Mouse (Mus musculus): ENCODE measurements at regions not wholly inside any gene's neighbourhood (a gene's known extent, or its start where the extent isn't known, plus 50 kb on each side); places are given as distances from the start of the nearest gene placed in this dataset.
"Not testable (repeated sequence)": the region's sequence is repeated elsewhere in the genome, so short reads cannot be mapped to it uniquely, and the experiment has no call there.

- no peak for DNase-seq (ENCODE audit: low spot score in 2 of 2)
These were observed 754.6 kb upstream of the Intu start for GRCm38 (mm10) chr3:39776278-39777039.

- no peak for DNase-seq (ENCODE audit: low spot score in 2 of 2)
These were observed 751.3 kb upstream of the Intu start for GRCm38 (mm10) chr3:39779690-39780218.

GRCm38 (mm10) chr3:39780270-39780669 is 750.8 kb upstream of the Intu start:
- DNase-seq (ENCODE audit: low spot score in 2 of 2) = no peak

- no peak for DNase-seq (ENCODE audit: low spot score in 2 of 2)
These were observed 746.2 kb upstream of the Intu start for GRCm38 (mm10) chr3:39784901-39785300.

GRCm38 (mm10) chr3:39809586-39809985 is 721.5 kb upstream of the Intu start:
- no peak for DNase-seq (ENCODE audit: low spot score in 2 of 2)

- peak; percentile 72 to 74 for DNase-seq (ENCODE audit: low spot score in 2 of 2)
These were observed 716.3 kb upstream of the Intu start for GRCm38 (mm10) chr3:39814814-39815213.

GRCm38 (mm10) chr3:39830488-39831056 is 700.5 kb upstream of the Intu start:
- DNase-seq (ENCODE audit: low spot score in 2 of 2) = no peak

GRCm38 (mm10) chr3:39838377-39839145 is 692.5 kb upstream of the Intu start:
- no peak for DNase-seq (ENCODE audit: low spot score in 2 of 2)

- peak in 1 of 2 experiments; percentile 13 for DNase-seq (ENCODE audit: low spot score in 2 of 2)
These were observed 690.1 kb upstream of the Intu start for GRCm38 (mm10) chr3:39840946-39841345.

GRCm38 (mm10) chr3:39845123-39845522 is 686.0 kb upstream of the Intu start:
- no peak for DNase-seq (ENCODE audit: low spot score in 2 of 2)

- no peak for DNase-seq (ENCODE audit: low spot score in 2 of 2)
These were observed 682.3 kb upstream of the Intu start for GRCm38 (mm10) chr3:39848829-39849228.

GRCm38 (mm10) chr3:39857214-39857839 is 673.8 kb upstream of the Intu start:
- DNase-seq (ENCODE audit: low spot score in 2 of 2) = no peak

GRCm38 (mm10) chr3:39876046-39876445 is 655.0 kb upstream of the Intu start:
- not testable (repeated sequence) for DNase-seq (ENCODE audit: low spot score in 2 of 2)

GRCm38 (mm10) chr3:39884370-39884769 is 646.7 kb upstream of the Intu start:
- DNase-seq (ENCODE audit: low spot score in 2 of 2) = no peak

- DNase-seq (ENCODE audit: low spot score in 2 of 2) = no peak
These were observed 642.7 kb upstream of the Intu start for GRCm38 (mm10) chr3:39888376-39888775.

GRCm38 (mm10) chr3:39889222-39889621 is 641.9 kb upstream of the Intu start:
- DNase-seq (ENCODE audit: low spot score in 2 of 2) = no peak

- DNase-seq (ENCODE audit: low spot score in 2 of 2) = no peak
These were observed 632.1 kb upstream of the Intu start for GRCm38 (mm10) chr3:39898961-39899360.

GRCm38 (mm10) chr3:39900207-39900606 is 630.9 kb upstream of the Intu start:
- no peak for DNase-seq (ENCODE audit: low spot score in 2 of 2)

GRCm38 (mm10) chr3:39904377-39904776 is 626.7 kb upstream of the Intu start:
- no peak for DNase-seq (ENCODE audit: low spot score in 2 of 2)

- DNase-seq (ENCODE audit: low spot score in 2 of 2) = peak; percentile 4 to 13
These were observed 622.3 kb upstream of the Intu start for GRCm38 (mm10) chr3:39908676-39909362.

- DNase-seq (ENCODE audit: low spot score in 2 of 2) = no peak
These were observed 621.4 kb upstream of the Intu start for GRCm38 (mm10) chr3:39909642-39910041.
